Mouse (Mus musculus) heart, embryonic 14.5 days (tissue): ENCODE data around the gene Tor2a. TPM values are rescaled to one million over a fixed set of nuclear protein-coding genes. Genes with fewer than 3 reads are reported as not detected.
A peak's percentile ranks its signal among the peaks of the same experiment; 100 is the strongest.

ENCODE experiments used
- ATAC-seq: fragments of 200-750 bp; cut with Nextera tagmentation; 2 replicates; pipeline ENCODE4 v1.8.0; 2017; ENCODE audit warnings: low read depth, moderate TSS enrichment; ENCODE audit not compliant: insufficient number of reproducible peaks, insufficient read depth, low FRiP score
- H3K27ac ChIP-seq, 2 experiments: fragments of 200-500 bp in 1 of 2; fragments of 300-500 bp in 1 of 2; sonication (generic) in 1 of 2; replicated peaks in 1 of 2; 2 replicates each; pipeline ENCODE4 v1.5.1; 2012 to 2014; ENCODE audit warnings: low read depth in 2 of 2, low read length in 2 of 2, control low read depth in 1 of 2, mild to moderate bottlenecking in 1 of 2, mixed read lengths in 1 of 2; ENCODE audit not compliant: control insufficient read depth in 1 of 2, insufficient read depth in 1 of 2
- H3K27me3 ChIP-seq: fragments of 300-500 bp; sonication (generic); 2 replicates; pipeline ENCODE4 v1.6.1; 2014; ENCODE audit warnings: mild to moderate bottlenecking, low read length, control low read depth; ENCODE audit not compliant: control insufficient read depth, insufficient read depth
- H3K36me3 ChIP-seq: fragments of 300-500 bp; sonication (generic); 2 replicates; pipeline ENCODE4 v1.6.1; 2014; ENCODE audit warnings: mild to moderate bottlenecking, control low read depth, low read length, mixed read lengths; ENCODE audit not compliant: control insufficient read depth, insufficient read depth
- H3K4me1 ChIP-seq, 2 experiments: fragments of 200-500 bp in 1 of 2; fragments of 300-500 bp in 1 of 2; sonication (generic) in 1 of 2; 2 replicates each; pipeline ENCODE4 v1.6.1; 2012 to 2014; ENCODE audit warnings: low read length in 2 of 2, control low read depth in 1 of 2, mixed read lengths in 1 of 2; ENCODE audit not compliant: control insufficient read depth in 2 of 2, insufficient read depth in 2 of 2
- H3K4me2 ChIP-seq: fragments of 300-500 bp; sonication (generic); 2 replicates; pipeline ENCODE4 v1.6.1; 2014; ENCODE audit warnings: mild to moderate bottlenecking, low read length
- H3K4me3 ChIP-seq, 2 experiments: fragments of 200-500 bp in 1 of 2; fragments of 300-500 bp in 1 of 2; sonication (generic) in 1 of 2; 2 replicates each; pipeline ENCODE4 v1.5.1; 2012 to 2014; ENCODE audit warnings: low read length in 2 of 2, mild to moderate bottlenecking in 2 of 2, control low read depth in 1 of 2, low read depth in 1 of 2, moderate library complexity in 1 of 2; ENCODE audit not compliant: control insufficient read depth in 1 of 2, insufficient read depth in 1 of 2
- H3K9ac ChIP-seq: fragments of 300-500 bp; sonication (generic); 2 replicates; pipeline ENCODE4 v1.6.1; 2014; ENCODE audit warnings: mild to moderate bottlenecking, low read length
- H3K9me3 ChIP-seq: fragments of 300-500 bp; sonication (generic); 2 replicates; pipeline ENCODE4 v1.6.1; 2016; ENCODE audit warnings: low read length, control low read depth; ENCODE audit not compliant: control insufficient read depth
- WGBS: fragments of 180-500 bp; shearing (Covaris S2); extraction: QIAGEN DNeasy Blood & Tissue Kit; methylation state at CpG from one replicate; pipeline ENCODE4 v1.1.7; 2014; 5-methylcytosine and 5-hydroxymethylcytosine counted together
- microRNA counts: library from miRNA; unstranded; fragments of <30 nt; microRNA quantifications from one replicate; lab custom pipeline; 2016
- microRNA-seq: library from miRNA; unstranded; fragments of <30 nt; microRNA quantifications from one replicate; pipeline ENCODE4, GENCODE M21; 2016
- polyA plus RNA-seq: library from polyadenylated mRNA; unstranded; fragments of >200 nt; fragmentation: Nextera tagmentation; extraction: Ambion mirVana; gene quantifications from 2 replicates; pipeline ENCODE4 v1.2.1, GENCODE M21; 2014

Tor2a gene
- polyA plus RNA-seq, 1 experiment from 2014 or later, result 42.7 TPM

GRCm38 (mm10) chr2:32791297-32791696, 34.3 kb downstream of the Tor2a start:
- Histone ChIP-seq H3K4me2 (no peak overlapping the region), H3K4me1 (0 out of 4 replicates have a peak, but pooled peaks cover 3 to 7% of the 10 kb centered on the region in 2 experiments), H3K27ac (no peak overlapping the region), H3K9ac (no peak overlapping the region), H3K9me3 (no peaks in the 10 kb centered on the region), H3K36me3 (peaks cover 29% of the 10 kb centered on the region), H3K4me3 (no peak overlapping the region), H3K27me3 (no peaks in the 10 kb centered on the region)
- 0 out of 2 replicates have a peak, but pooled peaks have one; percentile 14 for ATAC-seq
- WGBS, result 54% methylated on average over 6 of the region's 6 CpGs

GRCm38 (mm10) chr2:32795748-32796418, 38.8 kb downstream of the Tor2a start:
- Histone ChIP-seq H3K27ac (no peak overlapping the region), H3K36me3 (peaks cover 64% of the 10 kb centered on the region), H3K9ac (no peak overlapping the region), H3K27me3 (no peaks in the 10 kb centered on the region), H3K4me3 (no peak overlapping the region), H3K4me1 (peaks cover 13 to 26% of the 10 kb centered on the region in 2 experiments), H3K9me3 (no peaks in the 10 kb centered on the region), H3K4me2 (no peak overlapping the region)
- no peak for ATAC-seq
- 79% methylated on average over 13 of the region's 13 CpGs for WGBS

GRCm38 (mm10) chr2:32798251-32798962, 41.4 kb downstream of the Tor2a start:
- H3K9me3 ChIP-seq, result no peaks in the 10 kb centered on the region
- WGBS, result 24% methylated on average over 10 of the region's 10 CpGs
- H3K27ac ChIP-seq, result peak overlapping the region; percentile 72 to 75
- H3K4me2 ChIP-seq, result no peak overlapping the region
- peaks cover 10 to 18% of the 10 kb centered on the region in 2 experiments for H3K4me1 ChIP-seq
- peaks cover 85% of the 10 kb centered on the region for H3K36me3 ChIP-seq
- H3K4me3 ChIP-seq, result no peak overlapping the region
- no peaks in the 10 kb centered on the region for H3K27me3 ChIP-seq
- peak; percentile 40; the same call in 1 of the 2 replicates for ATAC-seq
- H3K9ac ChIP-seq, result no peak overlapping the region

- Histone ChIP-seq H3K9me3 (no peaks in the 10 kb centered on the region), H3K27me3 (no peaks in the 10 kb centered on the region), H3K36me3 (peaks cover 81% of the 10 kb centered on the region), H3K4me3 (no peak overlapping the region), H3K4me2 (no peak overlapping the region), H3K4me1 (no peaks in the 10 kb centered on the region), H3K27ac (no peak overlapping the region), H3K9ac (no peak overlapping the region)
- no peak for ATAC-seq
- 87% methylated on average over 14 of the region's 14 CpGs for WGBS
Measured at GRCm38 (mm10) chr2:32808816-32809566, 52.0 kb downstream of the Tor2a start.

MicroRNAs within 50 kb of the gene (microRNA counts, 519-probe panel; counts per million panel counts)
- 322 counts per million, percentile 70 among the panel's probes with 10 or more counts for microRNA mmu-miR-2861 (lab: Ali Mortazavi, UCI)

Small RNA genes within 50 kb of the gene (microRNA-seq; reads per million reads assigned to microRNA genes)
- gene Mir2861, result not detected
- gene Mir3960, result not detected

Other genes with a start within 250 kb of the Tor2a start
- 5.8 and 6.3 TPM in 2 replicates for gene Fam102a, start 221.9 kb upstream of the Tor2a start, polyA plus RNA-seq
- gene Dpm2, start 186.4 kb upstream of the Tor2a start, polyA plus RNA-seq, result 72.9 and 85.0 TPM in 2 replicates
- gene Pip5kl1, start 182.4 kb upstream of the Tor2a start, polyA plus RNA-seq, result 0.19 TPM in 1 of 2 replicates, not detected in the other
- gene 9430097D07Rik, start 181.6 kb upstream of the Tor2a start, polyA plus RNA-seq, result 0.13 TPM in 1 of 2 replicates, not detected in the other
- gene St6galnac4, start 170.1 kb upstream of the Tor2a start, polyA plus RNA-seq, result 33.4 and 35.7 TPM in 2 replicates
- gene St6galnac6, start 157.5 kb upstream of the Tor2a start, polyA plus RNA-seq, result 11.0 and 12.2 TPM in 2 replicates
- 336 and 355 TPM in 2 replicates for gene Ak1, start 135.5 kb upstream of the Tor2a start, polyA plus RNA-seq
- 146 and 148 TPM in 2 replicates for gene Eng, start 110.6 kb upstream of the Tor2a start, polyA plus RNA-seq
- 12.1 and 12.2 TPM in 2 replicates for gene Fpgs, start 53.1 kb upstream of the Tor2a start, polyA plus RNA-seq
- 44.5 and 45.3 TPM in 2 replicates for gene Cdk9, start 44.2 kb upstream of the Tor2a start, polyA plus RNA-seq
- 23.7 and 27.7 TPM in 2 replicates for gene Sh2d3c, start 36.2 kb upstream of the Tor2a start, polyA plus RNA-seq
- 0.68 TPM in 1 of 2 replicates, not detected in the other for gene 6330409D20Rik, start 16.2 kb upstream of the Tor2a start, polyA plus RNA-seq
- 0.22 TPM in 1 of 2 replicates, not detected in the other for gene Ttc16, start 18.4 kb downstream of the Tor2a start, polyA plus RNA-seq
- 2.6 and 3.6 TPM in 2 replicates for gene Ptrh1, start 18.6 kb downstream of the Tor2a start, polyA plus RNA-seq
- 0.35 and 0.36 TPM in 2 replicates for gene Cfap157, start 27.2 kb downstream of the Tor2a start, polyA plus RNA-seq
- gene Stxbp1, start 90.0 kb downstream of the Tor2a start, polyA plus RNA-seq, result 28.7 and 29.7 TPM in 2 replicates
- 18.1 and 25.1 TPM in 2 replicates for gene Fam129b, start 118.9 kb downstream of the Tor2a start, polyA plus RNA-seq
- gene Rpl12, start 204.3 kb downstream of the Tor2a start, polyA plus RNA-seq, result 112 and 129 TPM in 2 replicates
- 6.3 and 7.4 TPM in 2 replicates for gene Lrsam1, start 204.4 kb downstream of the Tor2a start, polyA plus RNA-seq
- gene Slc2a8, start 224.8 kb downstream of the Tor2a start, polyA plus RNA-seq, result 16.9 and 17.1 TPM in 2 replicates